Mouse (Mus musculus) stomach, postnatal 0 days (tissue): Measurements from ENCODE around the gene Padi4.

Source experiments
- CTCF ChIP-seq: IDR thresholded peaks from 2 replicates; pipeline ENCODE4 v1.5.1; 2016; ENCODE audit warnings: antibody characterized with exemption, low read depth, mild to moderate bottlenecking, moderate library complexity
- EP300 ChIP-seq: optimal IDR thresholded peaks from 2 replicates; pipeline ENCODE3; 2016; ENCODE audit warnings: antibody characterized with exemption

- TF ChIP-seq CTCF, result no peak
- no peak for TF ChIP-seq EP300
These were observed 41.5 kb upstream of the Padi4 start for GRCm38 (mm10) chr4:140815496-140815895.
